Mouse (Mus musculus): ENCODE results near the gene Bcdin3d.

DNA sequence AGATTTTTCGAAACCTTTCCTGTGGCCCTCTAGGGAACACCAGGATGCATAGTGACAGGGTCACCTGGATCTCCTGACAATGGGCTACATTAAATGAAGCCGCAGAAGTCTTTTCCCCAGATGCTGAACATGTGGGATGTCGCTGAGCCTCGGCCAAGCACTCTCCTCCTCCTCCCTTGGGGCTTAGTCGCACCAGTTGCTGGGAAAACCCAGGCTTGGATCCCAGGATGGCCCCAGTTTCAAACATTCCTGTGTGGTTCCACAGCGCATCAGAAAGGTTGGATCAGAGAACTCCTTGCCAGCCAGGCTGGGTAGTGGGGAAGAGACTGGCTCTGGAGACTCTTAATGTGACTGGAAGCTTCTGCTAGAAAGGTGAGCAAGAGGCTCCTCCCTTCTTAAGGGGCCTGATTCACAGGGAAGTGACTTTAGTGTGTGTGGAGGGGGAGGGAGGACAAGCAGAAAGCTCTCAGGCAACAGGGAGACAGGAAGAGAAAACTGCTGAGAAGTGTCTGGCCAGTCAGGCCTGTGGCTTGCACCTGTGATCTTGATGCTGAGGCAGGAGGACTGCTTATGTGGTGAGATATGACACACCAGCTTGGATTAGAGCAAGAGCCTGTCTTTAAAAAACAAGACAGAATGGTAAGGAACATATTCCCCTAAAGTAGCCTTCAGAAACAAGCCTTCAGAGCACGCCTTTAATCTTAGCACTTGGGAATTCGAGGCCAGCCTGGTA lies 35.4 kb downstream of the Bcdin3d start:
- TF ChIP-seq CTCF (conservative IDR thresholded peaks at IDR 0.05; ENCODE audit: low read length): no peak
- no peak for TF ChIP-seq POU5F1 (IDR thresholded peaks at IDR 0.05; ENCODE audit: borderline replicate concordance, low read length)

Measured in E14TG2a.4 (cell line).